Mouse (Mus musculus): ENCODE data around the gene Slc1a7. TPM values are rescaled to one million over a fixed set of nuclear protein-coding genes. Genes with fewer than 3 reads are reported as not detected.

Slc1a7 gene
- polyA plus RNA-seq, 1 experiment from 2014 or later: 0.15 TPM

Other genes starting within 250 kb of the Slc1a7 start
- 3.4 and 4.2 TPM in 2 replicates for gene Lrp8, start 166.1 kb upstream of the Slc1a7 start, polyA plus RNA-seq (2015; fragmentation: Nextera tagmentation; extraction: Ambion mirVana)
- 160 and 194 TPM in 2 replicates for gene Magoh, start 88.6 kb upstream of the Slc1a7 start, polyA plus RNA-seq (2015; fragmentation: Nextera tagmentation; extraction: Ambion mirVana)
- gene 0610037L13Rik, start 78.5 kb upstream of the Slc1a7 start, polyA plus RNA-seq (2015; fragmentation: Nextera tagmentation; extraction: Ambion mirVana): 106 and 109 TPM in 2 replicates
- 106 TPM in 2 replicates for gene Cpt2, start 44.7 kb upstream of the Slc1a7 start, polyA plus RNA-seq (2015; fragmentation: Nextera tagmentation; extraction: Ambion mirVana)
- gene Podn, start 128.1 kb downstream of the Slc1a7 start, polyA plus RNA-seq (2015; fragmentation: Nextera tagmentation; extraction: Ambion mirVana): 0.95 and 1.1 TPM in 2 replicates
- 292 and 293 TPM in 2 replicates for gene Scp2, start 176.7 kb downstream of the Slc1a7 start, polyA plus RNA-seq (2015; fragmentation: Nextera tagmentation; extraction: Ambion mirVana)
- gene Echdc2, start 197.1 kb downstream of the Slc1a7 start, polyA plus RNA-seq (2015; fragmentation: Nextera tagmentation; extraction: Ambion mirVana): 30.8 and 37.3 TPM in 2 replicates
- 0.09 and 0.14 TPM in 2 replicates for gene Zyg11a, start 249.7 kb downstream of the Slc1a7 start, polyA plus RNA-seq (2015; fragmentation: Nextera tagmentation; extraction: Ambion mirVana)